In genomic region chr4:148646616-148647015, GRCm38 (mm10) we compare ENCODE assay signal across 9 mouse cellular contexts. TPM values are rescaled to one million over a fixed set of nuclear protein-coding genes. Genes with fewer than 3 reads are reported as not detected.
A peak's percentile ranks its signal among the peaks of the same experiment; 100 is the strongest.
DNase-seq lines count a peak whose midpoint lies in the region; ATAC-seq lines count a peak whose summit lies in the region.
"Had no signal": no experiment of that assay in that cellular context is flagged by ENCODE, and none has a peak within 500 bp of the region (broad histone marks: within the 10 kb centered on the region; RNA-seq: fewer than 3 reads in every experiment).

No protein-coding gene starts in this region.

- no peaks in the 10 kb centered on the region for H3K27me3 ChIP-seq in embryonic facial prominence, embryonic 14.5 days (replicated peaks; ENCODE audit: control insufficient read depth, insufficient read depth, low read length)
- no peaks in the 10 kb centered on the region for H3K27me3 ChIP-seq in embryonic facial prominence, embryonic 10.5 days (replicated peaks; ENCODE audit: low read depth, poor library complexity, severe bottlenecking)
- H3K27me3 ChIP-seq in intestine, embryonic 15.5 days (replicated peaks): no peaks in the 10 kb centered on the region

- H3K4me2 ChIP-seq in embryonic facial prominence, embryonic 14.5 days (ENCODE audit: low read depth, low read length): no peak overlapping the region
- H3K4me2 ChIP-seq in intestine, embryonic 15.5 days (replicated peaks): no peak overlapping the region

- H3K9me3 ChIP-seq in embryonic facial prominence, embryonic 14.5 days (ENCODE audit: control insufficient read depth, low read length): no peaks in the 10 kb centered on the region
- no peaks in the 10 kb centered on the region for H3K9me3 ChIP-seq in embryonic facial prominence, embryonic 10.5 days
- no peaks in the 10 kb centered on the region for H3K9me3 ChIP-seq in intestine, embryonic 15.5 days

- WGBS in embryonic facial prominence, embryonic 14.5 days: 56% methylated on average over 11 of the region's 11 CpGs
- WGBS in embryonic facial prominence, embryonic 10.5 days: 74% methylated on average over 11 of the region's 11 CpGs
- WGBS in intestine, embryonic 15.5 days: 27% methylated on average over 11 of the region's 11 CpGs

- no peaks in the 10 kb centered on the region for H3K4me1 ChIP-seq in embryonic facial prominence, embryonic 14.5 days (ENCODE audit: control insufficient read depth, insufficient read depth, low read length)
- peaks cover 9% of the 10 kb centered on the region for H3K4me1 ChIP-seq in embryonic facial prominence, embryonic 10.5 days
- H3K4me1 ChIP-seq in intestine, embryonic 15.5 days (replicated peaks): peaks cover 9% of the 10 kb centered on the region; the same call in 1 of the 2 replicates

- peak; percentile 48 for DNase-seq in embryonic facial prominence, embryonic 14.5 days (ENCODE audit: low spot score)
- DNase-seq in embryonic facial prominence, embryonic 10.5 days (ENCODE audit: low spot score): no peak
- peak; percentile 82 for DNase-seq in 3134 (ENCODE audit: extremely low read depth, insufficient read length, low spot score)
- DNase-seq in cerebellum, adult 18-20 months: peak; percentile 70 to 72
- DNase-seq in yolk sac, embryonic 10.5 days (ENCODE audit: low spot score): no peak
- DNase-seq in thymus, postnatal 0 days (ENCODE audit: low spot score): no peak
- no peak for DNase-seq in spleen, adult 18-20 months

- no peaks in the 10 kb centered on the region for H3K36me3 ChIP-seq in embryonic facial prominence, embryonic 14.5 days (ENCODE audit: control insufficient read depth, insufficient read depth, low read length)
- H3K36me3 ChIP-seq in embryonic facial prominence, embryonic 10.5 days (replicated peaks): no peaks in the 10 kb centered on the region
- no peaks in the 10 kb centered on the region for H3K36me3 ChIP-seq in intestine, embryonic 15.5 days

- no peak overlapping the region for H3K27ac ChIP-seq in embryonic facial prominence, embryonic 14.5 days (replicated peaks; ENCODE audit: low read depth, low read length)
- H3K27ac ChIP-seq in embryonic facial prominence, embryonic 10.5 days (replicated peaks): no peak overlapping the region
- no peak overlapping the region for H3K27ac ChIP-seq in intestine, embryonic 15.5 days
- H3K27ac ChIP-seq: liver, embryonic 14.5 days had no signal

- no peak overlapping the region for H3K4me3 ChIP-seq in embryonic facial prominence, embryonic 14.5 days (ENCODE audit: low read depth, low read length)
- no peak overlapping the region for H3K4me3 ChIP-seq in embryonic facial prominence, embryonic 10.5 days
- no peak overlapping the region for H3K4me3 ChIP-seq in intestine, embryonic 15.5 days (replicated peaks)

- peak; percentile 54; the same call in 1 of the 2 replicates for ATAC-seq in embryonic facial prominence, embryonic 14.5 days (ENCODE audit: low read depth)
- ATAC-seq in intestine, embryonic 15.5 days: peak; percentile 26; the same call in 1 of the 2 replicates

- no peak overlapping the region for H3K9ac ChIP-seq in embryonic facial prominence, embryonic 14.5 days (ENCODE audit: low read depth, low read length)
- H3K9ac ChIP-seq in intestine, embryonic 15.5 days: no peak overlapping the region
- H3K9ac ChIP-seq: liver, embryonic 14.5 days had no signal

RNA-seq across cellular contexts. Expression of gene Gm572, which starts 3.5 kb away (rescaled TPM):
- polyA plus RNA-seq in embryonic facial prominence, embryonic 14.5 days (2014; fragmentation: Nextera tagmentation; extraction: Ambion mirVana): 0.17 TPM in 1 of 2 replicates, not detected in the other
- polyA plus RNA-seq in embryonic facial prominence, embryonic 10.5 days (2016; fragmentation: Nextera tagmentation; extraction: Ambion mirVana): not detected in 2 replicates
- not detected in 2 replicates for polyA plus RNA-seq in intestine, embryonic 15.5 days (2015; fragmentation: Nextera tagmentation; extraction: Ambion mirVana)
- polyA plus RNA-seq in thymus, postnatal 0 days (2015; fragmentation: Nextera tagmentation; extraction: Ambion mirVana): 0.09 TPM in 1 of 2 replicates, not detected in the other
- polyA plus RNA-seq: liver, embryonic 14.5 days had no signal

RNA-seq across cellular contexts. Expression of gene Tardbp, which starts 19.8 kb away (rescaled TPM):
- polyA plus RNA-seq in embryonic facial prominence, embryonic 14.5 days (2014; fragmentation: Nextera tagmentation; extraction: Ambion mirVana): 151 and 156 TPM in 2 replicates
- polyA plus RNA-seq in embryonic facial prominence, embryonic 10.5 days (2016; fragmentation: Nextera tagmentation; extraction: Ambion mirVana): 450 and 455 TPM in 2 replicates
- 272 and 318 TPM in 2 replicates for polyA plus RNA-seq in intestine, embryonic 15.5 days (2015; fragmentation: Nextera tagmentation; extraction: Ambion mirVana)
- 330 and 343 TPM in 2 replicates for polyA plus RNA-seq in thymus, postnatal 0 days (2015; fragmentation: Nextera tagmentation; extraction: Ambion mirVana)

RNA-seq across cellular contexts. Expression of gene Masp2, which starts 44.3 kb away (rescaled TPM):
- 0.25 and 0.29 TPM in 2 replicates for polyA plus RNA-seq in embryonic facial prominence, embryonic 14.5 days (2014; fragmentation: Nextera tagmentation; extraction: Ambion mirVana)
- polyA plus RNA-seq in embryonic facial prominence, embryonic 10.5 days (2016; fragmentation: Nextera tagmentation; extraction: Ambion mirVana): 0.35 TPM in 1 of 2 replicates, not detected in the other
- 0.33 and 0.95 TPM in 2 replicates for polyA plus RNA-seq in intestine, embryonic 15.5 days (2015; fragmentation: Nextera tagmentation; extraction: Ambion mirVana)
- polyA plus RNA-seq in thymus, postnatal 0 days (2015; fragmentation: Nextera tagmentation; extraction: Ambion mirVana): 0.34 TPM in 1 of 2 replicates, not detected in the other

RNA-seq across cellular contexts. Expression of gene Srm, which starts 55.3 kb away (rescaled TPM):
- 273 and 291 TPM in 2 replicates for polyA plus RNA-seq in embryonic facial prominence, embryonic 14.5 days (2014; fragmentation: Nextera tagmentation; extraction: Ambion mirVana)
- 248 and 267 TPM in 2 replicates for polyA plus RNA-seq in embryonic facial prominence, embryonic 10.5 days (2016; fragmentation: Nextera tagmentation; extraction: Ambion mirVana)
- 207 and 224 TPM in 2 replicates for polyA plus RNA-seq in intestine, embryonic 15.5 days (2015; fragmentation: Nextera tagmentation; extraction: Ambion mirVana)
- 163 and 181 TPM in 2 replicates for polyA plus RNA-seq in thymus, postnatal 0 days (2015; fragmentation: Nextera tagmentation; extraction: Ambion mirVana)

Comparison
In these comparisons a context has a peak if more than half of its experiments do, and no peak if none do; other contexts are left out.
1. DNase-seq: peak in embryonic facial prominence, embryonic 14.5 days (single experiment), 3134 (single experiment) and cerebellum, adult 18-20 months (2 of 2); none in embryonic facial prominence, embryonic 10.5 days (single experiment), yolk sac, embryonic 10.5 days (single experiment), thymus, postnatal 0 days (single experiment) and spleen, adult 18-20 months (0 of 2).